Mouse (Mus musculus) large intestine, adult 2 months (tissue): ENCODE data around the gene Bcl2l12. TPM values are rescaled to one million over a fixed set of nuclear protein-coding genes. Genes with fewer than 3 reads are reported as not detected.

Source experiments
- polyA plus RNA-seq: library from polyadenylated mRNA; depleted of rRNA; stranded (reverse); fragments of >200 nt; gene quantifications from 2 replicates; pipeline ENCODE4 v1.2.3, GENCODE M21; 2012; rRNA removed

The Bcl2l12 gene
- polyA plus RNA-seq, 1 experiment: 23.3 TPM

Other genes starting within 250 kb of the Bcl2l12 start
- 0.36 and 0.75 TPM in 2 replicates for gene Zfp473, start 247.7 kb downstream of the Bcl2l12 start, polyA plus RNA-seq
- 50.3 and 51.3 TPM in 2 replicates for gene Nup62, start 182.6 kb downstream of the Bcl2l12 start, polyA plus RNA-seq
- gene Il4i1, start 182.3 kb downstream of the Bcl2l12 start, polyA plus RNA-seq: 13.9 and 14.8 TPM in 2 replicates
- gene Atf5, start 182.1 kb downstream of the Bcl2l12 start, polyA plus RNA-seq: 29.8 and 41.4 TPM in 2 replicates
- gene Akt1s1, start 149.7 kb downstream of the Bcl2l12 start, polyA plus RNA-seq: 61.3 and 67.2 TPM in 2 replicates
- gene Tbc1d17, start 149.6 kb downstream of the Bcl2l12 start, polyA plus RNA-seq: 44.6 and 49.0 TPM in 2 replicates
- 52.1 and 57.9 TPM in 2 replicates for gene Pnkp, start 141.6 kb downstream of the Bcl2l12 start, polyA plus RNA-seq
- gene Ptov1, start 128.9 kb downstream of the Bcl2l12 start, polyA plus RNA-seq: 111 and 141 TPM in 2 replicates
- gene Med25, start 106.0 kb downstream of the Bcl2l12 start, polyA plus RNA-seq: 69.4 and 102 TPM in 2 replicates
- gene Fuz, start 102.6 kb downstream of the Bcl2l12 start, polyA plus RNA-seq: 19.9 and 21.7 TPM in 2 replicates
- gene Ap2a1, start 69.2 kb downstream of the Bcl2l12 start, polyA plus RNA-seq: 55.6 and 80.7 TPM in 2 replicates
- not detected in 2 replicates for gene Tsks, start 55.5 kb downstream of the Bcl2l12 start, polyA plus RNA-seq
- gene Cpt1c, start 23.9 kb downstream of the Bcl2l12 start, polyA plus RNA-seq: 4.2 and 5.9 TPM in 2 replicates
- gene Prmt1, start 12.1 kb downstream of the Bcl2l12 start, polyA plus RNA-seq: 167 and 188 TPM in 2 replicates
- 107 and 110 TPM in 2 replicates for gene Irf3, start 1.1 kb downstream of the Bcl2l12 start, polyA plus RNA-seq
- gene Scaf1, start 17.7 kb upstream of the Bcl2l12 start, polyA plus RNA-seq: 32.3 and 44.7 TPM in 2 replicates
- gene Rras, start 19.2 kb upstream of the Bcl2l12 start, polyA plus RNA-seq: 112 and 124 TPM in 2 replicates
- 5.4 and 6.2 TPM in 2 replicates for gene Prr12, start 54.2 kb upstream of the Bcl2l12 start, polyA plus RNA-seq
- gene Nosip, start 63.7 kb upstream of the Bcl2l12 start, polyA plus RNA-seq: 52.4 and 66.9 TPM in 2 replicates
- gene Prrg2, start 64.0 kb upstream of the Bcl2l12 start, polyA plus RNA-seq: 77.3 and 92.5 TPM in 2 replicates
- gene Rcn3, start 93.5 kb upstream of the Bcl2l12 start, polyA plus RNA-seq: 44.3 and 48.6 TPM in 2 replicates
- 75.3 and 85.1 TPM in 2 replicates for gene Fcgrt, start 105.1 kb upstream of the Bcl2l12 start, polyA plus RNA-seq
- gene Rps11, start 125.7 kb upstream of the Bcl2l12 start, polyA plus RNA-seq: 407 and 500 TPM in 2 replicates
- gene Rpl13a, start 130.0 kb upstream of the Bcl2l12 start, polyA plus RNA-seq: 2,093 and 2,372 TPM in 2 replicates
- 0.78 and 1.1 TPM in 2 replicates for gene Gm45713, start 137.5 kb upstream of the Bcl2l12 start, polyA plus RNA-seq
- 30.5 and 38.2 TPM in 2 replicates for gene Flt3l, start 137.7 kb upstream of the Bcl2l12 start, polyA plus RNA-seq
- gene Pih1d1, start 155.6 kb upstream of the Bcl2l12 start, polyA plus RNA-seq: 62.5 and 65.5 TPM in 2 replicates
- gene Aldh16a1, start 155.9 kb upstream of the Bcl2l12 start, polyA plus RNA-seq: 152 and 159 TPM in 2 replicates
- 0.07 and 0.11 TPM in 2 replicates for gene Slc17a7, start 165.2 kb upstream of the Bcl2l12 start, polyA plus RNA-seq
- gene Gfy, start 180.9 kb upstream of the Bcl2l12 start, polyA plus RNA-seq: not detected in 2 replicates
- not detected in 2 replicates for gene Pth2, start 182.3 kb upstream of the Bcl2l12 start, polyA plus RNA-seq
- 0.09 TPM in 1 of 2 replicates, not detected in the other for gene Ccdc155, start 206.2 kb upstream of the Bcl2l12 start, polyA plus RNA-seq
- gene Dkkl1, start 213.4 kb upstream of the Bcl2l12 start, polyA plus RNA-seq: 0.47 and 0.67 TPM in 2 replicates
- 8.9 and 11.4 TPM in 2 replicates for gene Tead2, start 217.0 kb upstream of the Bcl2l12 start, polyA plus RNA-seq
- 57.3 and 66.8 TPM in 2 replicates for gene Cd37, start 240.4 kb upstream of the Bcl2l12 start, polyA plus RNA-seq
- gene Slc6a16, start 242.4 kb upstream of the Bcl2l12 start, polyA plus RNA-seq: not detected in 2 replicates